Mouse (Mus musculus): ENCODE results near the gene E130114P18Rik. TPM values are rescaled to one million over a fixed set of nuclear protein-coding genes. Genes with fewer than 3 reads are reported as not detected.
A peak's percentile ranks its signal among the peaks of the same experiment; 100 is the strongest.

The E130114P18Rik gene
- total RNA-seq, 2 experiments from 2014 or later, result not detected

DNA sequence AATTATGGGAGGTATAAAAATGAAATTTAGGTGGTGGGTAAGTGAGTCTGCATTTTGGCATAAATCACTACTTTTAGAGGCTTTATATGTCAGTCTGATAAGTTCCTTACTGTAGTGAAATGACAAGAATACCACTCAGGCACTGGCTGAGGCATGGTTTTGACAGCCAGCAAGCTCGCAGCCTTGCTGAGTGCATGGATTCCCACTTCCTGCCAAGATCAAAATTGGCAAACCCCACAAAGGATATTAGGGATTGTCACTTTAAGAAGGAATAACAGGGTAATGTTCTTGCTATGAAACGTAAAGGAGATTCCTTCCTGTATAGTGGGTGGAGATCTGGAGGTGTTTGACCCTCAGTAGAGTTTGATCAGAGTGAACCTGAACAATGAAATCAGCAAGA, 27.4 kb upstream of the E130114P18Rik start:
- no peak for DNase-seq

DNA sequence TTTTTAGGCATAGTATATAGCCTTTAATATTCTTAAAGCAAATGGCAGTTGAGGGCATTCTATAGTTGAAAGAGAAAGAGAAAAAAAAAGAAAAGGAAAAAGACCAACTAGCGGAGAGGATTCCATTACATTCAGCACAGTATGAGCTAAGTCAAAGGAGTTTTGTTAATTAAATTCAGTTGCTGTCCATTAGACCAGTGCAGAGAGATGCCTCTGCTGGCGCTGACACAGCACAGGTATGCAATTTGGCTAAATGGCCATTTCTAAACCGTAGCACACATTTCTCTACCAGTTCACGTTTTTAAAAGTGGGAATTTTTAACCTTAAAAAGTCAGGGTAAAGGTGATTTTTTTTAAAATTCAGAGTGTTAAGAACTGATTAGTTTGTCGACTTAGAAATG, 26.8 kb upstream of the E130114P18Rik start:
- DNase-seq, result no peak

DNA sequence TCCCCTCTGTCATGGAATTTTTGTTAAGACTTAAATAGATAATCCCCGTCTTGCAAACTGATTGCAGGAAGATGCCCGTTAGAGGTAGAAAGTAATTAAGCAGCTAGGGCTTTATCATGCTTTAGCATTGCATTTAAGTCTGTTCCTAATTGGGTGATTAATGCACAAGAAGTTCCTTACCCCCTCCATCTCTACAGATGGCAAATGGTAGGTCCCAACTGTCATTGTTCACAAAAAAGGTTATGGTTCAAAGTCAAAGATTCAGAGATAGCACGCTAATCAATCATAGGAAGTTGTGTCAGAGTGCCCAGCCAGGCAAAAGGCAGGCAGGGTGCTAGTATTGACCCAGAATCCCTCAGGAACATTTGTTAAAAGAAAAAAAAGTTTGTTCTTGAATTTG, 25.9 kb upstream of the E130114P18Rik start:
- peak; percentile 23 to 27 for DNase-seq

DNA sequence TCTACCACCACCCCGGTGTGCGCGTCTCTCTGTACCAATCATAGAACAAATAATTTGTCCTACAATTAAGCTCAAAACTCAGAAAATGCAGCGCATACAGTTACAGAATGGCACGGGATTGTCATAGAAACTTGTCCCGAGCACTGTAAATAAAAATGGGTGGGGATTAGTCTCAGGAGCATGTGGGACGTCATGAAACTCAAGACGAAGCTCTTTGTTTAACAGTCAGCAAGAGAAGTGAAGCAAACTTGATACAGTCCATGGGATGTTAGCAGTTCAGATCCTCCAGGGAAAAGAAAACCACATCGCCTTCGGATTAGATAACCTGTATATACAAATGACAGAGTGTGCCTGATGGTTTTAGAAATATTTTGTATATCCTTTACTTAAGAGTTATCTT, 18.6 kb upstream of the E130114P18Rik start:
- DNase-seq, result no peak

DNA sequence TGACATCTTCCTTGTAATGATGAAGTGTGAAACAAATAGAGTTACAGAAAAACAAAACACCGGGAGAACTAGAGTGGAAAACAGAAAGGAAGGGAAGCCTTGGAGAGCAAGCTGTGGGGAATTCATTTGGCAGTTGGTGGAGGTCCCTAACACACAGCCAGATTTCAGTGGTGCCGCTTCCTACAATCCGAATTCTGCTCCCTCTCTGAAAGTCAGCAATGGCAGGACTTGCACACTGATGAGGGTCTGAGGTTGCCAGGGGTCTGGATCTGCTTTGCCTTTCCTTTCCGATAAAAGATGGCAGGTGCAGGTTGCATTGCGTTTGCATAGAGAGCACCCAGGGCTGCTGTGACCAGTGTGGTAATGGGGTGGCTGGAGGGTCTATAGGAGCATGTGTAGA, 18.1 kb upstream of the E130114P18Rik start:
- DNase-seq, result no peak

DNA sequence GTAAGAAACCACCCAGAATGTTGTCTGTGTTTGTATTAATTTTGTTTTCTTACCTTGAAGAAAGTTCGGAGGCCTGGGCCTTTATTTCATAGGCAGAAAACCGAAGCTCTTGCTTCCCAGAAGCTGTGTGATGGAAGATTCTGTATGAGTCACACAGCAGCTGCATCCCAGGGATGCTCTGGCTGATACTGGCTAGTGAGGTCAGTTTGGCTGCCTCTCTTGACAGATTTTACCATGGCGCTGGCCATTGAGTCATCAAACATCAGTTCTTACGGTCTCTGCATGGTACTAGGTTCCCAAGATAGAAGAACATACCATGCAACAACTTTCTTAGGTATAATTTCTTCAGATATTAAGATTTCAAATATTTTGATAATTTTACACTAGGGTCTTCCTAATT, 17.0 kb upstream of the E130114P18Rik start:
- no peak for DNase-seq

DNA sequence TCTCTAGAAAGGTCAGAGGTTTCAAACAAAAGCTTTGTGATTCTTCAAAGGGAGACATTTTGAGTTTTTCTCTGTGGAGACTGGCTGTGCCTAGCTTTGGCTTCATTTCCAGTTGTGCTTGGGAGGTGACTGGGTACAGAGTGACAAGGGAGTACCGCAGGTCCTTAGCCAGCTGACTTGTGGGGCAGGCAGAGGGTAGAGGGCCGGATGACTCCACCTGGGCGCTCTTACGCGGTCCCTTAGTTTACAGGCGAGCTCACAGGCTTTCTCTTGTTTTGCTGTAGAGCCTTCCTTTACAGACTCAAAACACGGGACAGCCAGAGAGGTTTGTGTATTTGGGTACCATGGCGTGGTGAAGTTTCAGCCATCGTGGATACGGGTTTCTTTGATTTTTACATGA, 16.1 kb upstream of the E130114P18Rik start:
- DNase-seq, result no peak

DNA sequence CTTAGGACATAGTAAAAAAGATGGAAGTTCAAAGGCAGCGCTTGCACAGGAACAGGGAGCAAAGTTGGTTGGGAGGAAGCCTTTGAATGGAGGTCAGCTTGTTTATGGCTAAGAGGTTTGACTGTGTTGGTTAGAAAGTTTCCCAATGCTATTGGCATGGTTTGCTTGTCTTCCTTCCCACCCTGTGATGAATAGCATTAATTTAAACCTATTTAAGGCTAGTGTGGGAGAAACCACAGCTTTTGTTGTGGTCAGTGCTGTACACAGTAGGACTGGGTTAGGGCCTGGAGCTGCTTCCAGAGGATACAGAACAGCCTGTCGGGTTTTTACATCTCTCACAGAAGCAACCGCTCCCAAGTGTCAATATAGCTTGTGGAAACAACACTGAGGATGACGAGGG, 10.7 kb upstream of the E130114P18Rik start:
- no peak for DNase-seq

DNA sequence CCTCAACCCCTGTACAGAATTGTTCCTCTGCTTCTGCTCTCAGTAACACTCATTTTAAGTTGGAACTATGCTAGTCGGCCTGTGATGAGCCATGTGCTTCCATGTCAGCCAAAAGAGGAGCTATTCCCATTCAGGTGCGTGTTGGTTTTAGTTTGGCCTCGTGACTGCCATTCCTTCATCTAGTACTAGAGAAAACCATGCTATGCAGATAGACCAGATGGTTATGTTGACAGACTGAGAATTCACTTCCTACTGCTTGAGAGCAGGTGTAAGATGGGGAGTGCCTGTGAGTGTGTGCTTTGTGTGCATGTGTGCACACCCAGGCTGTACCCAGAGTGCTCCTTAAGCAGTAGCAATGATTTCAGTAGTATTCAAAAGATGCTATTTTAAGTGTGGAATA, 9.6 kb upstream of the E130114P18Rik start:
- no peak for DNase-seq

DNA sequence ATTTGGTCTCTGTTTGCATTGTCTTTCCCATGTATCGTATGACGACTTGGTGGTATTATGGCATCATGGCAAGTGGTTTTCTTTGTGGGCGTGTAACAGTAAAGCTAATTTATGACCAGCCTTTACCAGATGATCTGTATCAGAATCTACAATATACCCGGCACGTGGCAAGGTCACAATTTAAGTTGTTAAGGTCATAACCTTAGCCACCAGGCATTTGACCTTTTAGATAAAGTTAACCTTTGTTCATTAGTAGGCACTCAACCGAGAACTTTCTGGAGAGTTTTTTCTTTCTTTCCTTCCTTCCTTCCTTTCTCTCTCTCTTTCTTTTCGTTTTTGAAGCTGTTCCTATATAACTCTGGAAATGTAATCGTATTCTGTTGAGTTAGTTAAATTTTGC, 8.7 kb upstream of the E130114P18Rik start:
- no peak for DNase-seq

DNA sequence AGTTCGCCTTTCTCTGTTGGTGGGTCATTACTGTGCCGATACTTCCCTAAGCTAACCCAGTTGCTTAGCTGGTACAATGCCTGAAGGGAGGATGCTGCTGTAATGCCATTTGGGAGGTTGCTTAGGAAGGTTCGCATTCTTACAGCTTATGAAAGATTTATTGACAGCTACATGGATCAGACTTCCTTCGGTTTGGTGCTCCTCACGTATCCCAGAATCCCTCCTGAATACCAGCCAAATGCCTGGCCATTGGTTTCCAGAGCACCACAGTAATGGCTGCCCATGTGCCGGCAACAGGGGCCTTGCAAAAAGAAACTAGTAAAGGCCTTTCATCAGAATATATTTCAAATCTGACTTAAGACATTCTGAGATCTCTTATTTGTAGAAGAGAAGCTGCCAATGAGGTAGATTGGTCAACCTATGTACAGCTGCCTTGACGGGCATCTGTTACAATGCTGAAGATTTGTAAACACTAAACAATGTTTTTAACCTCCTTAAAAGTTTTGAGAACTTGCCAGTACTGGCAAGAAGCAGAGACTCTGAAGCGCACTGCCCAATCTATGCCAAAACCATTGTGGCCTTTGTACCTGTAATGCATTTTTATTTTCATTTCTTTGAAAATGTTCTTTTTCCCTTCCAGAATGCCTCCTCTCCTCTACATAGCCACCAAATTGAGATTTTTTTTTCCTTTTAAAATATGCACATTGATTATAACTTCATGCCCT, 7.8 kb upstream of the E130114P18Rik start:
- DNase-seq, result no peak

DNA sequence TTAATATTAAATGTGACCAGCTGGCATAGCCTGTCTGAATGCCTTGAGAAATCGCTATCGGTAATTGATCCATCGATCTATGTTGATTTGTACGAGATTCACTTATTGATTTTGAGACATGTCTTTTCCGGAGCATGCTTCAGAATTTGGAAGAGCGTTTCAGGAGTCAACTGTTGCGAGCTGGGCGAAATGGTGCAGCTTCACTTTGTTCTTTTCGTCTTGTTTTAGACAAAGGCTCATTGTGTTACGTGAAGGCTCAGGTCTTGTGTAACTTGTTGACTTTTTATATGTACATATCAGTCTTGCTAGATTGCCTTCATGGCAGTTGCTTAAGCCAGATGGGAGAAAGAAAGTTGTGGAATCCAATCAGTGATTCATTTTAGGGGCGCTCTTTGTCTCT, 6.4 kb upstream of the E130114P18Rik start:
- DNase-seq, result no peak

DNA sequence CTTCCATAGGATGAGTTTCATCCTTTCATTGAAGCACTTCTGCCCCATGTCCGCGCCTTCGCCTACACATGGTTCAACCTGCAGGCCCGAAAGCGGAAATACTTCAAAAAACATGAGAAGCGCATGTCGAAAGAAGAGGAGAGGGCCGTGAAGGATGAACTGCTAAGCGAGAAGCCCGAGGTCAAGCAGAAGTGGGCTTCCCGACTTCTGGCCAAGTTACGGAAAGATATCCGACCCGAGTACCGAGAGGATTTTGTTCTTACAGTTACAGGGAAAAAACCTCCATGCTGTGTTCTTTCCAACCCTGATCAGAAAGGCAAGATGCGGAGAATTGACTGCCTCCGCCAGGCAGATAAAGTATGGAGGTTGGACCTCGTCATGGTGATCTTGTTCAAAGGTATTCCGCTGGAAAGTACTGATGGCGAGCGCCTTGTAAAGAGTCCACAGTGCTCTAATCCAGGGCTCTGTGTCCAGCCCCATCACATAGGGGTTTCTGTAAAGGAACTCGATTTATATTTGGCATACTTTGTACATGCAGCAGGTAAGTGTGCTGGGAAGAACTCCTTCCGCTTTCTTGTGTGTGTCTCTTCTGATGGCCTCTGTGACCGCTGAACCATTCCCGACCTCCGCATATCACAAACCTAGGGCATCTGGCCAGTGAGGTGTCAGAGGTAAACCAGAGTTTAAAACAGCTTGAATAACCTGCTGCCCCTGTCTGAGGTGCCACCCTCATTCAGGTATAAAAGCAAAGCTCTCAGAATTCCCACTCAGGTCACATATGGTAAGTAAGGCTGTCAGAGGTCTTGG, 5.4 kb upstream of the E130114P18Rik start:
- no peak for DNase-seq

DNA sequence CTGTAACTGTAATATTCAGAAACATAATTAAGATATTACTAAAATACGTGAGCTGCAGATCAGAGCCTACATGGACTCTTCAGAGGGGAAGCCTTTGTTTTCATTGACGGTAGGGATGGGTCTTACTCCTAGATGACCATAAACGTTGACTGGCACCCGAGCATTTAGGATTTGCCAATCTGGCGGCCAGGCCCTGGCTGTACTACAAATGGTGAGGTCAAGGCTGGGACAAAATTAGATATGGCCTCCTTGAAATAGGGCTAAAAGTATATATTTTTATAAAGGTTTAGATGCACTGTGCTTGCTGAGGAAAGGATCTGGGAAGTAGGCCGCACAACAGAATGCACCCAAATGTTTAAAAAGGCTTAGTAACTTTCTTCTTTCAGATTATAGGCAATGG, 4.6 kb upstream of the E130114P18Rik start:
- DNase-seq, result peak in 1 of 2 experiments; percentile 26

DNA sequence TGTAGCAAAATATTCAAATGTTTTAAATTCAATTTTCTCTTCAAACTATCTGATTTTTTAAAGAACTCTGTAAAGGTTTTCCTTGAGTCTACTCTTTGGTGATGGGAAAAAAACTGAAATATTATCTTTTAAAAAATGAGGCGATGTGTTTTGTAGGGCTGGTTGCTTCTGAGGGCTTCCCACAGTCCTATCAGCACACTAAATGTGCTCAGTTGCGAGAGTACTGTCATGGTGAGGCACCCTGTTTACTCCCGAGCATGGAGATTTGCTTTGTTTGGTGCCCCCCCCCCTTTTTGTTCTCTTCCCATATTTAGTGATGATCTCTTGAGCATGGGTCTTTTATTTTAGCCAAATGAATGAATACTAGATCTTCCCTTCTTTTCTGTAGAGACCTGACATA, 4.2 kb upstream of the E130114P18Rik start:
- DNase-seq, result no peak

DNA sequence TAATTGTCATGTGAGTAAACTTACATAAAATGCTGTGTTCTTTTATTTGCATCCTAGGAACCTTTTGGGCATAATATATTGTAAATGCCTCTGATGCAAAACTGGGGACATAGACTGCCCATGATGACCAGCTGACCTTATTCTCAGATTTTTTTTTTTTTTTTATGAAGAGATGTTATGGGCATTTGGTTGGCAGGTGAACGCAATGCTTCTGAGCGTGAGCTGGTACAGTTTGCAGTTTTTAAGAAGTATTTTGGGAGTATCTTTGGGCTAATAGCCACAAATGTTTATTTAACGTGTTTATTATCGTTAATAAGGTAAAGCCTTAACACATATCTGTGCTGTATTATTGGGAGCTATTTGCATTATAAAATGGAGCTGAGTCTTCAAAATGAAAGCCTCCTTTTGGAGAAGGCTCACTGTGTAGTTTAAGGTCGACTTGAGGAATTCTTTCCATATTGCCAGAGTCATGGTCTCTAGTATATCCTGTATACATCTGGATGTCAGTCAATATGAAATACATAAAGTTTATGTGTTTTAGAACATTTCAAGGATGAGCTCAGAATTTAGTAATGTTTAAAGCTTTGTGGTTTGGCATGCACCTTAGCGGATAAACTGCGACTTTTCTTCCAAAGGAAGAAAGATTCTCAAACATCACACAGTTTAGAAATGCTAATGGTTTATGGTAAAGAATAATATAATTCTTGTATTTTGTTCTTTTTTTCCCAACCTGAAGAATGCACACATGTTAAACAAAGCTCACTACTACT, 3.0 kb upstream of the E130114P18Rik start:
- no peak for DNase-seq

DNA sequence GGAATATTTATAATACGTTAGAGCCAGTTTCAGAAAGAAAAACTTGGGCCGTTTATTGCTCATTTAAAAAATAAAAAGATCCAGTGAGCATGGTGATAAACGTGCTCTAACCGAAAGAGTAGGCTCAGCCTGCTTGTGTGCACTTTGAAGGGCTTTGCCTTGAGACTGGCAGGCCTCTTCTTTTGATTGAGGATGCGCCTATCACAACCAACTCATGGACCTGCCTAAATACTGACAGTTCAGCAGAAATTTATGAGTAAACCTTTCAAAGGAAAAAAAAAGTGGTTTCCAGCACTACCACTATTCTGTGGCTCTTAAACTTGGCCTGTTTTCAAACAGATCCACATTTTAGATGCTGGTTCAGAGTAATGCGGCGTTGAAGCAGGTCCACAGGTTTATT, 2.1 kb upstream of the E130114P18Rik start:
- DNase-seq, result peak; percentile 44 to 65

DNA sequence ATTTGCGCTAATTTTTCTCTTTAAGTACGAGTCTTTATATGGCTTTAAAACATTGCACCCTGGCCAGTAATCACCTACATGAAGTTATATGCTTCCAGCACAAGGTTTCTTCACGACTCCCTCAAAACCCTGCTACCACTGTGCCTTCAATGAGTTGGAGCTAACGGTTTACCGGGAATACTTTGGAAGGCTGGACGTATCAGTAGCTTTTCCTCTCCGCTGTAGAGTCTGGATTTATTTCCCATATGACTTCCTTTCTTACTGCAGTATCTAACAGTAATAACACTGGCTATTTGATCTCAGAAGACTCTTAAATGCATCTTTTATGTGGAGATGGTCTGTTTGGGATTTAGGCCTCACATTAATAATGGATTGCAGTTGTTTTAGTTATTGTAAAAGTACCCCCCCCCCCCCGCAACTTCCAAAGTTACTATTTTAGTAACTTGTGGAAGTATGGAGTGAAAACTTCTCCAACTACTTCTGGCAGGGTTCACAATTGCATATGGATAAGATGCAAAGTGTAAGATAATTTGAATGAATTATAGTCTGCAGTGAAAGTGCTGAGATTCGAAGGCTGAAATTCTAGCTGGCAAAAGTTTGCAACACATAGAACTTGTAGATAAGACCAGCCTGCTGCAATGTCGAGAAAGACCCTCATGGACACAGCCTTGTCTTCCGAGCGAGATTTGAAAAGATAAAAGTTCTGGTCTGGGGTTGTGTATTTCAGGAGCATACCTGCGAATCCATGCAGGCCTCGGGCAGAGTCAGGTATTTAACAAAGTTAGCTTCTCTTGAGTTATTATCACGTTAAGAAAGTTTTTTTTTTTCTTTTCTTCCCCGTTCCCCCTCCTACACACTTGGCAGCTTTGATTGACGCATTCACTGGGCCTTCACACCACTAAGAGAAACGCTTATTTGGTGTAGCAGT, 1.4 kb upstream of the E130114P18Rik start:
- DNase-seq, result no peak

DNA sequence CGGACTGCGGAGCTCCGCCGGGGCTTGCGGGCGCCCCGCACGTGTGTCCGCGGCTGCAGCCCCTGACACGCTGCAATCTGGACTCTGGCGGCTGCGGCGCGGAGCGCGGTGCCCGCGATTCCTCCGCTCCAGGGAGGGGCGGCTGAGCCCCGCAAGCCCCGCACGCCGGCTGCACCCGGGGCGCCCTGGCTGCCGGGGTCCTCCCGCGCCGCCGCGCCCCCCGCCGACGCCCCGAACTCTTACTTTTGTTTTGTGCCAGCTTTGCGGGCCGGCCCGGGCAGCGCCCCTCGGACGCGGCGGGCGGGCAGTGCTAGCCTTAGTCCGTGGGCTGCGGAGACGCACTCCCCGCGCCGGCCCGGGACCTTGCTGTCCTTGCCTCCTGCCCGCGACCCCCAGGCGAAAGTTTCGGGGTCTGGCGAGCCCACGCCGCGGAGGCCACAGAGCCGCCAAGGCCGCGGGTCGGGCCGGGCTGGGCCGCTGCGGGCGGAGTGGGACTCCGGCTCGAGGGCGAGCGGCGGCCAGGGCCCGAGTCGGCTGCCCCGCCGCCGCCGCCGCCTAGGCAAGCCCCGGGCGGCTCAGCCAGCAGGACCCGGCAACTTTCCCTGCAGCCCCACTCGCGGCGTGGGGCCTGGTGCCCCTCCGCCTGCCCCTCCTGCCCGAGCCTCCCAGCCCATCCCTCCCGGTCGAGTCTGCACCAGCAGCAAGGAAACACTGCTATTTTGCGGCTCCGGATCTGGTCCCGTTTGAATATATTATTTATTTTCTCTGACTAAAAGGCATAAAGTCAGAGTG, 529 bp upstream of the E130114P18Rik start:
- peak; percentile 26 to 64 for DNase-seq

DNA sequence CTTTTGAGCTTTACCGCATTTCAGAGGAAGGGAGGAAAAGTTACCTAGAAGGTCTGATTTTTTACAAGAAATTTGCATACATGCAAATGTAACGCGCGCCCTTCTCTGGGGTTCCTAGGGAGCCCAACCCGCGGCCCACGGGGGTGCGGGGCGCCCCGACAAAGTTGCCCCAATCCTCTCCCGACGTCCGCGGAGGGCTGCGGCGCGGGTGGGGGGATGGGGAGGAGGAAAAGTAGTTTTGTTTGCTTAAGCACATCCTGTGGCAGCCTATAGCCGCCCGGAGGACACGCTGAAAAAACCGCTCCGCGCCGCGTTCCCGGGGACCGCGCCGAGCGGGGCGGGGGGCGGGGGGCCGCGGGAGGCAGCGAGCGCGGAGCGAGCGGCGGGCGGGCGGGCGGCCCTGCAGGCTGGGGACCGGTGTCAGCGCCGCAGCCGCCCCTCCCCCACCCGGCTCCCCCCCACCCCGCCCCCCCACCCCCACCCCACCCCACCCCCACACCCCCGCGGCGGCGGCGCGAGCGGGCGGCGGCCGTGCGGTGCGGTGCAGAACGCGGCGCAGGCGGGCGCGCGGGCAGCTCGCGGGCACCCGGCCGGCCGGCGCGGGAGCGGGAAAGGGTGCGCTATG, 685 bp downstream of the E130114P18Rik start:
- DNase-seq, result peak; percentile 60 to 77

Data from adrenal gland, postnatal 36 days (tissue).